Mouse (Mus musculus): ENCODE measurements around the gene Rps6ka5.

GRCm38 (mm10) chr12:100637886-100638285 is 88.9 kb downstream of the Rps6ka5 start:
- TF ChIP-seq MAX (IDR thresholded peaks at IDR 0.05; ENCODE audit: low read depth) (no peak), TCF12 (IDR thresholded peaks at IDR 0.05; ENCODE audit: insufficient read depth, poor library complexity, severe bottlenecking) (no peak), POLR2A (IDR thresholded peaks at IDR 0.05; ENCODE audit: insufficient read length, low read depth) (no peak)
